Mouse (Mus musculus): ENCODE measurements around the gene Hoxc6. TPM values are rescaled to one million over a fixed set of nuclear protein-coding genes. Genes with fewer than 3 reads are reported as not detected.
A peak's percentile ranks its signal among the peaks of the same experiment; 100 is the strongest.

Hoxc6 gene
- polyA plus RNA-seq, 1 experiment from 2014 or later, result not detected

- ATAC-seq, result peak; percentile 80
- no peaks in the 10 kb centered on the region for H3K9me3 ChIP-seq (replicated peaks)
- no peaks in the 10 kb centered on the region for H3K36me3 ChIP-seq (ENCODE audit: poor library complexity, severe bottlenecking)
- H3K27me3 ChIP-seq, result peaks cover 100% of the 10 kb centered on the region
- 0 out of 2 replicates have a peak overlapping the region, but pooled peaks have one; percentile 40 for H3K9ac ChIP-seq
- under 1% methylated on average over 27 of the region's 33 CpGs for WGBS
- peak overlapping the region; percentile 29 for H3K4me3 ChIP-seq
- H3K4me1 ChIP-seq, result peaks cover 9% of the 10 kb centered on the region
- no peak overlapping the region for H3K27ac ChIP-seq
- peak overlapping the region; percentile 58 for H3K4me2 ChIP-seq
Measured at GRCm38 (mm10) chr15:102999183-102999831, 1.2 kb downstream of the Hoxc6 start.

- no peak overlapping the region for H3K4me2 ChIP-seq
- peaks cover 9% of the 10 kb centered on the region for H3K4me1 ChIP-seq
- peaks cover 100% of the 10 kb centered on the region for H3K27me3 ChIP-seq
- H3K4me3 ChIP-seq, result no peak overlapping the region
- H3K27ac ChIP-seq, result no peak overlapping the region
- no peak for ATAC-seq
- 3% methylated on average over 11 of the region's 11 CpGs for whole genome bisulfite sequencing
- no peaks in the 10 kb centered on the region for H3K36me3 ChIP-seq (ENCODE audit: poor library complexity, severe bottlenecking)
- H3K9me3 ChIP-seq (replicated peaks), result no peaks in the 10 kb centered on the region
- H3K9ac ChIP-seq, result no peak overlapping the region
Measured at GRCm38 (mm10) chr15:102999955-103000354, 1.9 kb downstream of the Hoxc6 start.

GRCm38 (mm10) chr15:103000501-103000901 lies 2.4 kb downstream of the Hoxc6 start:
- under 1% methylated on average over 24 of the region's 24 CpGs for WGBS
- H3K27ac ChIP-seq, result no peak overlapping the region
- H3K36me3 ChIP-seq (ENCODE audit: poor library complexity, severe bottlenecking), result no peaks in the 10 kb centered on the region
- ATAC-seq, result no peak
- H3K4me3 ChIP-seq, result 0 out of 2 replicates have a peak overlapping the region, but pooled peaks have one; percentile 12
- H3K9ac ChIP-seq, result no peak overlapping the region
- no peaks in the 10 kb centered on the region for H3K9me3 ChIP-seq (replicated peaks)
- H3K4me1 ChIP-seq, result peaks cover 9% of the 10 kb centered on the region
- H3K27me3 ChIP-seq, result peaks cover 100% of the 10 kb centered on the region
- H3K4me2 ChIP-seq, result no peak overlapping the region

GRCm38 (mm10) chr15:103001370-103001769 lies 3.3 kb downstream of the Hoxc6 start:
- ATAC-seq, result no peak
- Histone ChIP-seq H3K4me2 (no peak overlapping the region), H3K36me3 (ENCODE audit: poor library complexity, severe bottlenecking) (no peaks in the 10 kb centered on the region), H3K9me3 (replicated peaks) (no peaks in the 10 kb centered on the region), H3K9ac (no peak overlapping the region), H3K4me3 (no peak overlapping the region), H3K4me1 (peaks cover 9% of the 10 kb centered on the region), H3K27me3 (peaks cover 100% of the 10 kb centered on the region), H3K27ac (no peak overlapping the region)
- 6% methylated on average over 2 of the region's 2 CpGs for WGBS

GRCm38 (mm10) chr15:103002156-103002555 lies 4.1 kb downstream of the Hoxc6 start:
- 4% methylated on average over 4 of the region's 4 CpGs for WGBS
- no peak overlapping the region for H3K4me3 ChIP-seq

GRCm38 (mm10) chr15:103002821-103003448 lies 4.9 kb downstream of the Hoxc6 start:
- Histone ChIP-seq H3K9ac (no peak overlapping the region), H3K36me3 (ENCODE audit: poor library complexity, severe bottlenecking) (no peaks in the 10 kb centered on the region), H3K27me3 (peaks cover 100% of the 10 kb centered on the region), H3K4me1 (peaks cover 9% of the 10 kb centered on the region), H3K4me3 (no peak overlapping the region), H3K4me2 (no peak overlapping the region), H3K9me3 (replicated peaks) (no peaks in the 10 kb centered on the region), H3K27ac (no peak overlapping the region)
- no peak for ATAC-seq
- WGBS, result under 1% methylated on average over 13 of the region's 13 CpGs

More at GRCm38 (mm10) chr15:103002156-103002555, 4.1 kb downstream of the Hoxc6 start:
- no peak overlapping the region for H3K9ac ChIP-seq
- H3K9me3 ChIP-seq (replicated peaks), result no peaks in the 10 kb centered on the region
- peaks cover 100% of the 10 kb centered on the region for H3K27me3 ChIP-seq
- H3K27ac ChIP-seq, result no peak overlapping the region
- no peaks in the 10 kb centered on the region for H3K36me3 ChIP-seq (ENCODE audit: poor library complexity, severe bottlenecking)
- H3K4me1 ChIP-seq, result peaks cover 9% of the 10 kb centered on the region
- H3K4me2 ChIP-seq, result no peak overlapping the region
- ATAC-seq, result no peak

- no peak for ATAC-seq
- WGBS, result 1% methylated on average over 17 of the region's 17 CpGs
- H3K27ac ChIP-seq, result no peak overlapping the region
- H3K9ac ChIP-seq, result no peak overlapping the region
- H3K4me1 ChIP-seq, result no peaks in the 10 kb centered on the region
- no peak overlapping the region for H3K4me2 ChIP-seq
- H3K36me3 ChIP-seq (ENCODE audit: poor library complexity, severe bottlenecking), result no peaks in the 10 kb centered on the region
- no peaks in the 10 kb centered on the region for H3K9me3 ChIP-seq (replicated peaks)
- no peak overlapping the region for H3K4me3 ChIP-seq
- H3K27me3 ChIP-seq, result peaks cover 100% of the 10 kb centered on the region
Measured at GRCm38 (mm10) chr15:103005308-103005707, 7.3 kb downstream of the Hoxc6 start.

GRCm38 (mm10) chr15:103005797-103006196 lies 7.7 kb downstream of the Hoxc6 start:
- H3K4me3 ChIP-seq, result no peak overlapping the region
- no peaks in the 10 kb centered on the region for H3K36me3 ChIP-seq (ENCODE audit: poor library complexity, severe bottlenecking)
- H3K4me2 ChIP-seq, result no peak overlapping the region
- 1% methylated on average over 5 of the region's 5 CpGs for WGBS
- no peak overlapping the region for H3K9ac ChIP-seq
- H3K27ac ChIP-seq, result no peak overlapping the region
- H3K27me3 ChIP-seq, result peaks cover 100% of the 10 kb centered on the region
- no peaks in the 10 kb centered on the region for H3K9me3 ChIP-seq (replicated peaks)
- ATAC-seq, result no peak
- H3K4me1 ChIP-seq, result no peaks in the 10 kb centered on the region

GRCm38 (mm10) chr15:103006326-103006725 lies 8.3 kb downstream of the Hoxc6 start:
- Histone ChIP-seq H3K27ac (no peak overlapping the region), H3K36me3 (ENCODE audit: poor library complexity, severe bottlenecking) (no peaks in the 10 kb centered on the region), H3K9ac (no peak overlapping the region), H3K4me2 (no peak overlapping the region), H3K9me3 (replicated peaks) (no peaks in the 10 kb centered on the region; the same call in 1 of the 2 replicates), H3K4me1 (no peaks in the 10 kb centered on the region), H3K4me3 (no peak overlapping the region), H3K27me3 (peaks cover 100% of the 10 kb centered on the region)
- no peak for ATAC-seq
- 15% methylated on average over 1 of the region's 1 CpGs for WGBS

GRCm38 (mm10) chr15:103009265-103010111 lies 11.4 kb downstream of the Hoxc6 start:
- Histone ChIP-seq H3K4me1 (peaks cover 6% of the 10 kb centered on the region; the same call in 1 of the 2 replicates), H3K9ac (no peak overlapping the region), H3K9me3 (replicated peaks) (no peaks in the 10 kb centered on the region; the same call in 1 of the 2 replicates), H3K36me3 (ENCODE audit: poor library complexity, severe bottlenecking) (no peaks in the 10 kb centered on the region), H3K4me2 (no peak overlapping the region), H3K27me3 (peaks cover 99% of the 10 kb centered on the region), H3K4me3 (no peak overlapping the region), H3K27ac (no peak overlapping the region)
- WGBS, result 1% methylated on average over 27 of the region's 27 CpGs
- no peak for ATAC-seq

GRCm38 (mm10) chr15:103010112-103010846 lies 12.2 kb downstream of the Hoxc6 start:
- Histone ChIP-seq H3K9me3 (replicated peaks) (no peaks in the 10 kb centered on the region; the same call in 1 of the 2 replicates), H3K36me3 (ENCODE audit: poor library complexity, severe bottlenecking) (no peaks in the 10 kb centered on the region), H3K27me3 (peaks cover 99% of the 10 kb centered on the region), H3K4me1 (peaks cover 6% of the 10 kb centered on the region; the same call in 1 of the 2 replicates), H3K4me2 (no peak overlapping the region), H3K4me3 (no peak overlapping the region), H3K27ac (no peak overlapping the region), H3K9ac (no peak overlapping the region)
- ATAC-seq, result no peak
- WGBS, result under 1% methylated on average over 31 of the region's 31 CpGs
